Mouse (Mus musculus) heart, embryonic 16.5 days (tissue): ENCODE results near the gene Gja5. TPM values are rescaled to one million over a fixed set of nuclear protein-coding genes. Genes with fewer than 3 reads are reported as not detected.

Source experiments
- ATAC-seq: fragments of 200-750 bp; cut with Nextera tagmentation; replicated peaks from 2 replicates; pipeline ENCODE4 v1.8.0; 2017; ENCODE audit warnings: moderate number of reproducible peaks; ENCODE audit not compliant: insufficient read depth, low FRiP score; ENCODE audit errors: extremely low read depth
- H3K27ac ChIP-seq: fragments of 300-500 bp; sonication (generic); 2 replicates; pipeline ENCODE4 v1.5.1; 2014; ENCODE audit warnings: mild to moderate bottlenecking, low read length, control low read depth, moderate library complexity
- H3K27me3 ChIP-seq: fragments of 300-500 bp; sonication (generic); 2 replicates; pipeline ENCODE4 v1.6.1; 2014; ENCODE audit warnings: low read length, mixed read lengths; ENCODE audit not compliant: control insufficient read depth, insufficient read depth
- H3K36me3 ChIP-seq: fragments of 300-500 bp; sonication (generic); 2 replicates; pipeline ENCODE4 v1.6.1; 2014; ENCODE audit not compliant: control insufficient read depth, insufficient read depth
- H3K4me1 ChIP-seq: fragments of 300-500 bp; sonication (generic); 2 replicates; pipeline ENCODE4 v1.6.1; 2014; ENCODE audit warnings: low read length, mixed read lengths; ENCODE audit not compliant: control insufficient read depth, insufficient read depth
- H3K4me2 ChIP-seq: fragments of 300-500 bp; sonication (generic); 2 replicates; pipeline ENCODE4 v1.6.1; 2014; ENCODE audit warnings: low read depth, mild to moderate bottlenecking, control low read depth, low read length
- H3K4me3 ChIP-seq: fragments of 300-500 bp; sonication (generic); 2 replicates; pipeline ENCODE4 v1.5.1; 2014; ENCODE audit warnings: mild to moderate bottlenecking, control low read depth, low read length
- H3K9ac ChIP-seq: fragments of 300-500 bp; sonication (generic); 2 replicates; pipeline ENCODE4 v1.6.1; 2014; ENCODE audit warnings: low read length, control low read depth
- H3K9me3 ChIP-seq: fragments of 300-500 bp; sonication (generic); replicated peaks from 2 replicates; pipeline ENCODE4 v1.6.1; 2016; ENCODE audit warnings: low read length; ENCODE audit not compliant: control insufficient read depth
- WGBS: fragments of 180-500 bp; shearing (Covaris S2); extraction: QIAGEN DNeasy Blood & Tissue Kit; methylation state at CpG from one replicate; pipeline ENCODE4 v1.1.7; 2014; 5-methylcytosine and 5-hydroxymethylcytosine counted together
- polyA plus RNA-seq: library from polyadenylated mRNA; unstranded; fragments of >200 nt; fragmentation: Nextera tagmentation; extraction: Ambion mirVana; gene quantifications from 2 replicates; pipeline ENCODE4 v1.2.1, GENCODE M21; 2015

Gja5 gene
- polyA plus RNA-seq, result 86.3 and 99.3 TPM in 2 replicates

DNA sequence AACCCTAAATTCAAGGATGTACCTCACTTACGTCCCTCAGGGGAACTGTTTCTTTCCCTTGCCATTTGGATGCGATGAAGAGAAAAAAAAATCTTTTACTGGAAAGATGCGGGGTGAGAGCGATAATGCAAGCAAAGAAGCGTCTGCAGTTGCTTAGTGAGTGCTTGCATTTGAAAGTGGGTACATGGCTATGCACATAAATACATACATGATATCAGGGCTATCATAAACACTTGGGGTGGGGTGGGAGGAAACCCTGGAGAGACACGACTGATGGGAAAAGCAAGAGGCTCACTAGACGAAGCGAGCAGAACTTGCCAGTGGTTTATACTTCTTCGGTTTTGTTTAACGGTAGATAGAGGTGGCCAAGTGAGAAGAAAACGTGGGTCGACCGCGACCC is at the start of gene Gja5:
Gene Gja5, plus strand, starts transcription at position 301 of the 400 bp plus-strand sequence.
- Histone ChIP-seq H3K9ac (peak within 1 kb of the TSS; percentile 90), H3K27me3 (peaks cover 5% of the 10 kb centered on the region), H3K9me3 (no peaks in the 10 kb centered on the region), H3K4me1 (peaks cover 9% of the 10 kb centered on the region), H3K27ac (no peak within 1 kb of the TSS), H3K4me3 (peak within 1 kb of the TSS; percentile 92), H3K4me2 (peak within 1 kb of the TSS; percentile 81), H3K36me3 (no peaks in the 10 kb centered on the region)
- WGBS, result 15% methylated on average over 14 of the region's 14 CpGs
- no peak for ATAC-seq

DNA sequence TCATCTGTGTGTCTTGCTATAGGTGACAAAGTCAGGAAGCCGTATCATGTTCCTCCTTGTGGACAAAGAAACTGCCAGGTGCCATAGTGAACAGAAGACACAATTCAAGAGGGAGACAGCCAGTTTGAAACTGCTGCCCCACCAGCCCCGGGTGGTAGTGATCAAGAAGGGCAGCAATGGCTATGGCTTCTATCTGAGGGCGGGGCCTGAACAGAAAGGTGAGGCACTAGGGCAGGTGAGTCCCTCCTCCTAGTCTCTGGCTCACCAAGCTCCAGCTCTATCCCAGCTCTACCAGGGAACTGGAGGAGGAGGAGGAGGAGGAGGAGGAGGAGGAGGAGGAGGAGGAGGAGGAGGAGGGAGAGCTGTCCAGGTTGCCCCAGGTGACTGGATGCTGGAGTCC is 48.7 kb upstream of the Gja5 start:
- Histone ChIP-seq H3K9me3 (no peaks in the 10 kb centered on the region), H3K27me3 (no peaks in the 10 kb centered on the region), H3K4me2 (no peak overlapping the region), H3K4me3 (no peak overlapping the region), H3K4me1 (peaks cover 5% of the 10 kb centered on the region), H3K9ac (no peak overlapping the region), H3K36me3 (no peaks in the 10 kb centered on the region), H3K27ac (no peak overlapping the region)
- no peak for ATAC-seq
- WGBS, result 73% methylated on average over 3 of the region's 3 CpGs

DNA sequence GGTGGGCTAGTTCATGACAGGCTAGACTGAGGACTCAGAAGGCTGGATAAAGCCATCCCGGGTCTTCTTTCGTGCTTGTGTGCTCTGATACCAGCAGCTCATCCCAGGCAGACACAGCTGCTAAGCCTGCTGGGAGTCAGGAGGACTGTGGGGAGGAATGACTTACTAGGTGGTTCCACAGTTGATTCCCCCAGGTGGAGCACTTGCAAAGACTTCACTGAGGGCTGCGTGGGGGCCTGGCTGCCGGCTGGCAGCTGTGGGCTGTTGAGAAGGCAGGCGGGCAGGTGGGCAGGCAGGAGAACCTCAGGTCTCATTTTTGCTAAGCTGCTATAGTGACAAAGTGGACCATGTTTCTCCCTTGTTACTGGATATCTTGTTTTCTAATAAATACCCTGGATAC is 44.0 kb upstream of the Gja5 start:
- Histone ChIP-seq H3K27ac (no peak overlapping the region), H3K27me3 (no peaks in the 10 kb centered on the region), H3K9me3 (no peaks in the 10 kb centered on the region), H3K4me2 (no peak overlapping the region), H3K36me3 (no peaks in the 10 kb centered on the region), H3K9ac (no peak overlapping the region), H3K4me3 (no peak overlapping the region), H3K4me1 (no peaks in the 10 kb centered on the region)
- no peak for ATAC-seq
- WGBS, result 83% methylated on average over 5 of the region's 5 CpGs

DNA sequence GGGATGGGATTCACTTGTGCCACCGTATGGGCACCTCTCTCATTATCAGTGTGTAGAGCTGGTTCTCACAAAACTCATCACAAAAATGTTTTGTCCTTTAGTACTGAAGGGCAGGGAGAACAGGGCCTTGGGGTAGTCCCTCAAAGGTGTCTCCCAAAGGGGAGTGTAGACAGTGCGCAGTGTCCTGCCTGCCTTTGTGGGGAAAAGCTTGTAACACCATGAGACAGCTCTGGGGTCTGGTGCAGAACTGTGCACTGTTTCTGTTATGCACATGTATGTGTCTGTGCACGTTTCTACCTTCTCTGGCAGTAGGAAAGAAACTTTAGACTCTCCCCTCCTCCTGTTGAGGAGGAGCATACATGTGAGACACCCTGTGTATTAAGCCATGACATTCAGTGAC is 36.6 kb upstream of the Gja5 start:
- Histone ChIP-seq H3K27me3 (no peaks in the 10 kb centered on the region), H3K36me3 (peaks cover 24% of the 10 kb centered on the region), H3K4me2 (no peak overlapping the region), H3K27ac (no peak overlapping the region), H3K4me1 (no peaks in the 10 kb centered on the region), H3K9ac (no peak overlapping the region), H3K4me3 (no peak overlapping the region), H3K9me3 (no peaks in the 10 kb centered on the region)
- ATAC-seq, result no peak
- 88% methylated on average over 3 of the region's 3 CpGs for whole genome bisulfite sequencing

DNA sequence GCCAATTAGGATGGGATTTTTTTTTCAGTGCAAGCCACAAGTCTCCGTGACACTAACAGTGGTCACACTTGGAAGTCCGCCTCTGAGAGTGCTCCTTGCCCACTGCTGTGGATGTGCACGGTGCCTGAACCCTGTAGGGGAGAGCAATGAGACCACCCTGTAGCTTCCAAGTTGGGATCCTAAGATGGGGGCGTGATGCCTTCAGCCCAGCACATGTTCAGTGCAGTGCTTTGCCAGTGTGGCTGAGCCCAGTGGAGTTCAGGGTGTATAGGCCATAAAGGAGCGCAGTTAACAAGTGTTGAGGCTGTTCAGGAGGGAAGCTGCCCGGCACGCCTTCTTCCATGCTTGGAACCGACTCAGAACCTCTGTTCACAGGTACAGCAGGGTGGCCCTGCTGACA is 35.9 kb upstream of the Gja5 start:
- Histone ChIP-seq H3K27me3 (no peaks in the 10 kb centered on the region), H3K9me3 (no peaks in the 10 kb centered on the region), H3K9ac (no peak overlapping the region), H3K36me3 (peaks cover 28% of the 10 kb centered on the region), H3K4me3 (no peak overlapping the region), H3K4me1 (no peaks in the 10 kb centered on the region), H3K4me2 (no peak overlapping the region), H3K27ac (no peak overlapping the region)
- no peak for ATAC-seq
- 90% methylated on average over 8 of the region's 8 CpGs for WGBS

DNA sequence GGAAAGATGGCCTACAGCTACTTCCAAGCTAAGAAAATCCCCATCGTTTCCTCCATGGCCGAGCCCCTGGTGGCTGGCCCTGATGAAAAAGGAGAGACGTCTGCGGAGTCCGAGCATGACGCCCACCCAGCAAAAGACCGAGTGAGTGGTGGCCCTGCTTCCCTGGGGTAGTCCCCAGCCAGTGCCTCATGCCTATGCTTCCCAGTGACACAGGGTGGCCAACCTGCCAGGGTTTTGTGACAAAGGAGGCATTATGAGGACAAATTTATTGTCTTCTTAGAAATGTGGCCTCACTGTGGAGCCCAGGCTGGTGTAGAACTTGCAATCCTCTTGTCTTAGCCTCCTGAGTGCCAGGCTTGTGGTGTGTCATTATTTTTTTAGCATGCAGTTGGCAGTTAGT is 35.4 kb upstream of the Gja5 start:
- 87% methylated on average over 7 of the region's 7 CpGs for WGBS
- no peak for ATAC-seq
- no peak overlapping the region for H3K4me2 ChIP-seq
- H3K9ac ChIP-seq, result no peak overlapping the region
- no peaks in the 10 kb centered on the region for H3K27me3 ChIP-seq
- no peak overlapping the region for H3K4me3 ChIP-seq
- no peaks in the 10 kb centered on the region for H3K9me3 ChIP-seq
- H3K36me3 ChIP-seq, result peaks cover 28% of the 10 kb centered on the region
- no peak overlapping the region for H3K27ac ChIP-seq
- H3K4me1 ChIP-seq, result no peaks in the 10 kb centered on the region

DNA sequence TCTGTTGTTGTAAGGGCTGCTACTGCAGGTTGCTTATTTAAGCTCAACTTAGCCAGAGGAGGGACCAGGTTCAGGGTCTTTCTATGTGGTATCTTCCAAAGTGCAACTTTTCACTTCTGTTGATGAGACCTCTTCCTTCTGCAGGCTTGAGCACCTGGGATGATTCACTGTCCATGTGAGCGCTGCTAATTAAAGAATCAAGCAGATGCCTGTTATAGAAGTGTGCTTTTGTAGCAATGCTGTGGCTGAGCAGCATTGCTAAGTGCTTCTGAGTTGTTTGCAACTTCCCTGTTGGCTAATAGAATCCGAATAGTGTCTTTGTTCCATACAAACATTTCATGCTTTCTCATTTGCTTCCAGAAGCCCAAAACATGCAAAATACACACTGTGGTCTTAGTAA is 34.2 kb upstream of the Gja5 start:
- Histone ChIP-seq H3K4me1 (no peaks in the 10 kb centered on the region), H3K27ac (no peak overlapping the region), H3K9ac (no peak overlapping the region), H3K27me3 (no peaks in the 10 kb centered on the region), H3K4me2 (no peak overlapping the region), H3K36me3 (peaks cover 32% of the 10 kb centered on the region), H3K4me3 (no peak overlapping the region), H3K9me3 (no peaks in the 10 kb centered on the region)
- WGBS, result 90% methylated on average over 2 of the region's 2 CpGs
- ATAC-seq, result no peak

DNA sequence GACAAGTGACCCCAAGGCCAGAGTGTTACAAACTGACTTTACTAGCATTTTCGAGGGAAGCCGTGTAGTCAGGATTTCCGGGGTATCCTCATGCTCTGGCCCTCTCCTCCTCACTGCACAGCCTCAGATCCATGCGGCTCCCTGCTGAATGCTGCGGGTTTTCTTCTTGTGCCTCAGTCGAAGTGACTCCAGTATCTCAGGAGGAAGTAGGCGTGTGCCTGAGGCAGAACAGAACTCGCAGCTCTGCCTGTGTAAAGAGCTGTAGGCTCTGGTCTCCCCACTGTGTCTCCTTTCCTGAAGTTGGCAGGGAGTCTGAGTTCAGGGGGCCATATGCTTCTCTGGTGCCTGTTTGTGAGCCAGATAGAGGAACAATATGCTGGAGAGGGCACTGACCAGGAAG is 33.4 kb upstream of the Gja5 start:
- no peaks in the 10 kb centered on the region for H3K4me1 ChIP-seq
- 82% methylated on average over 8 of the region's 8 CpGs for WGBS
- ATAC-seq, result no peak
- H3K4me2 ChIP-seq, result no peak overlapping the region
- H3K9ac ChIP-seq, result no peak overlapping the region
- no peak overlapping the region for H3K4me3 ChIP-seq
- H3K36me3 ChIP-seq, result peaks cover 35% of the 10 kb centered on the region
- no peaks in the 10 kb centered on the region for H3K27me3 ChIP-seq
- H3K9me3 ChIP-seq, result no peaks in the 10 kb centered on the region
- H3K27ac ChIP-seq, result no peak overlapping the region

DNA sequence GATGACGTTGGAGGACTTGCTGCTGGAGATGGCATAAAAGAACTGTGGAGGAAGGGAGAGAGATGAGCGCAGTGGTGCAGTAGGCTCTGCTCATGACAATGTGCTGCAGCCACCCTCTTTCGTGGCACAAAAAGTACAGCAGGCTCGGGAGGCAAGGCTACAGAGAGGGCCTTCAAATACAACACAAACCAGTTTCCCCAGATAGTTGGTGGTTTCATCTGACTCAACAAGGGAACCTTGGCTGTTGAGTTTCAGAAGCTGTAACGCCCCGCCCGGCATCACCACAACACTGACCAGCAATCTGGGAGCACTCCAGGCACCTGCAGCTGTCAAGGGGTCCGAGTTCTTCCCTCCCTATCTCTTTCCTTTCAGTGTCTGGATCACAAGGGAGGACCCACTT is 32.0 kb upstream of the Gja5 start:
- H3K9me3 ChIP-seq, result no peaks in the 10 kb centered on the region
- ATAC-seq, result no peak
- H3K9ac ChIP-seq, result no peak overlapping the region
- H3K4me1 ChIP-seq, result no peaks in the 10 kb centered on the region
- WGBS, result 90% methylated on average over 8 of the region's 8 CpGs
- no peak overlapping the region for H3K4me3 ChIP-seq
- H3K27me3 ChIP-seq, result no peaks in the 10 kb centered on the region
- no peak overlapping the region for H3K4me2 ChIP-seq
- H3K36me3 ChIP-seq, result peaks cover 42% of the 10 kb centered on the region
- H3K27ac ChIP-seq, result no peak overlapping the region
